Mouse (Mus musculus): ENCODE measurements around the gene 4931429L15Rik. TPM values are rescaled to one million over a fixed set of nuclear protein-coding genes. Genes with fewer than 3 reads are reported as not detected.

4931429L15Rik gene
- total RNA-seq, 2 experiments from 2014 or later, result not detected

- TF ChIP-seq CTCF (IDR thresholded peaks at IDR 0.05), result no peak
- no peak overlapping the region for H3K4me3 ChIP-seq
- intact Hi-C loops (cut with DNase I), result no loop called here
- H3K27ac ChIP-seq, result no peak overlapping the region
- DNase-seq (ENCODE audit: extremely low spot score in 1 of 2, low spot score in 2 of 2), result no peak
These were observed 675 bp upstream of the 4931429L15Rik start for GRCm38 (mm10) chr9:46320461-46320860.

- no peak for DNase-seq (ENCODE audit: extremely low spot score in 1 of 2, low spot score in 2 of 2)
- no peak overlapping the region for H3K27ac ChIP-seq
- H3K4me3 ChIP-seq, result no peak overlapping the region
- no peak for TF ChIP-seq CTCF (IDR thresholded peaks at IDR 0.05)
- intact Hi-C loops (cut with DNase I), result no loop called here
These were observed 1.8 kb downstream of the 4931429L15Rik start for GRCm38 (mm10) chr9:46317957-46318356.

- no peak for TF ChIP-seq CTCF (IDR thresholded peaks at IDR 0.05)
- no peak overlapping the region for H3K4me3 ChIP-seq
- no peak overlapping the region; the same call in 1 of the 2 replicates for H3K27ac ChIP-seq
- DNase-seq (ENCODE audit: extremely low spot score in 1 of 2, low spot score in 2 of 2), result no peak
- intact Hi-C loops (cut with DNase I), result no loop called here
These were observed 2.9 kb downstream of the 4931429L15Rik start for GRCm38 (mm10) chr9:46316909-46317308.

GRCm38 (mm10) chr9:46316388-46316787 lies 3.4 kb downstream of the 4931429L15Rik start:
- no peak for DNase-seq (ENCODE audit: extremely low spot score in 1 of 2, low spot score in 2 of 2)
- intact Hi-C loops (cut with DNase I), result no loop called here
- peak overlapping the region; percentile 16 for H3K27ac ChIP-seq
- no peak for TF ChIP-seq CTCF (IDR thresholded peaks at IDR 0.05)
- H3K4me3 ChIP-seq, result no peak overlapping the region

GRCm38 (mm10) chr9:46315807-46316365 lies 3.9 kb downstream of the 4931429L15Rik start:
- H3K27ac ChIP-seq, result peak overlapping the region; percentile 64
- no peak overlapping the region for H3K4me3 ChIP-seq
- intact Hi-C loops (cut with DNase I), result no loop called here
- DNase-seq (ENCODE audit: extremely low spot score in 1 of 2, low spot score in 2 of 2), result peak; percentile 33 to 54
- no peak for TF ChIP-seq CTCF (IDR thresholded peaks at IDR 0.05)

GRCm38 (mm10) chr9:46314921-46315320 lies 4.9 kb downstream of the 4931429L15Rik start:
- peak overlapping the region; percentile 64; the same call in 1 of the 2 replicates for H3K27ac ChIP-seq
- intact Hi-C loops (cut with DNase I), result no loop called here
- no peak for DNase-seq (ENCODE audit: extremely low spot score in 1 of 2, low spot score in 2 of 2)
- no peak for TF ChIP-seq CTCF (IDR thresholded peaks at IDR 0.05)
- no peak overlapping the region for H3K4me3 ChIP-seq

- H3K4me3 ChIP-seq, result no peak overlapping the region
- peak; percentile 91 for TF ChIP-seq CTCF (IDR thresholded peaks at IDR 0.05)
- no peak overlapping the region for H3K27ac ChIP-seq
- peak; percentile 58 to 70 for DNase-seq (ENCODE audit: extremely low spot score in 1 of 2, low spot score in 2 of 2)
- intact Hi-C loops (cut with DNase I), result no loop called here
These were observed 5.3 kb downstream of the 4931429L15Rik start for GRCm38 (mm10) chr9:46314507-46314906.

- intact Hi-C loops (cut with DNase I), result no loop called here
- TF ChIP-seq CTCF (IDR thresholded peaks at IDR 0.05), result peak; percentile 51
- Histone ChIP-seq H3K4me3 (no peak overlapping the region), H3K27ac (no peak overlapping the region)
- DNase-seq (ENCODE audit: extremely low spot score in 1 of 2, low spot score in 2 of 2), result no peak
These were observed 10.7 kb downstream of the 4931429L15Rik start for GRCm38 (mm10) chr9:46309121-46309520.

GRCm38 (mm10) chr9:46302142-46302541 lies 17.6 kb downstream of the 4931429L15Rik start:
- TF ChIP-seq CTCF (IDR thresholded peaks at IDR 0.05), result peak; percentile 97
- Histone ChIP-seq H3K4me3 (no peak overlapping the region), H3K27ac (no peak overlapping the region)
- intact Hi-C loops (cut with DNase I), result no loop called here
- DNase-seq (ENCODE audit: extremely low spot score in 1 of 2, low spot score in 2 of 2), result peak; percentile 43 to 68

GRCm38 (mm10) chr9:46298381-46298780 lies 21.4 kb downstream of the 4931429L15Rik start:
- H3K4me3 ChIP-seq, result no peak overlapping the region
- H3K27ac ChIP-seq, result no peak overlapping the region
- no peak for TF ChIP-seq CTCF (IDR thresholded peaks at IDR 0.05)
- intact Hi-C loops (cut with DNase I), result no loop called here
- no peak for DNase-seq (ENCODE audit: extremely low spot score in 1 of 2, low spot score in 2 of 2)

- intact Hi-C loops (cut with DNase I), result loop anchor here (1.0 kb wide), 1 partner anchor 10 kb away; the partner anchor contains the start of gene Zpr1
- Histone ChIP-seq H3K27ac (peak within 1 kb of the TSS; percentile 84), H3K4me3 (peak within 1 kb of the TSS; percentile 83)
- DNase-seq (ENCODE audit: extremely low spot score in 1 of 2, low spot score in 2 of 2), result peak; percentile 90 to 96
- peak; percentile 61 for TF ChIP-seq CTCF (IDR thresholded peaks at IDR 0.05)
These were observed 37.0 kb downstream of the 4931429L15Rik start, which contains the start of gene Bud13 for GRCm38 (mm10) chr9:46282631-46283436. Gene Bud13 (plus strand): TSS chr9:46283008.

- intact Hi-C loops (cut with DNase I), result no loop called here
These were observed 45.3 kb downstream of the 4931429L15Rik start for GRCm38 (mm10) chr9:46274494-46274893.

More at GRCm38 (mm10) chr9:46274494-46274893, 45.3 kb downstream of the 4931429L15Rik start:
- H3K27ac ChIP-seq, result no peak overlapping the region
- no peak overlapping the region for H3K4me3 ChIP-seq
- no peak for DNase-seq (ENCODE audit: extremely low spot score in 1 of 2, low spot score in 2 of 2)
- TF ChIP-seq CTCF (IDR thresholded peaks at IDR 0.05), result no peak
